Mouse (Mus musculus) embryonic facial prominence, embryonic 14.5 days (tissue): Measurements from ENCODE around the gene Ngly1. TPM values are rescaled to one million over a fixed set of nuclear protein-coding genes. Genes with fewer than 3 reads are reported as not detected.

ENCODE experiments used
- polyA plus RNA-seq: library from polyadenylated mRNA; unstranded; fragments of >200 nt; fragmentation: Nextera tagmentation; extraction: Ambion mirVana; gene quantifications from 2 replicates; pipeline ENCODE4 v1.2.1, GENCODE M21; 2014

Ngly1 gene
- polyA plus RNA-seq, 1 experiment from 2014 or later, result 43.6 TPM

Other genes starting within 250 kb of the Ngly1 start
- gene Oxsm, start 528 bp downstream of the Ngly1 start, polyA plus RNA-seq, result 1.7 and 1.8 TPM in 2 replicates
- 80.2 and 80.5 TPM in 2 replicates for gene Top2b, start 115.9 kb downstream of the Ngly1 start, polyA plus RNA-seq